Mouse (Mus musculus): ENCODE data around the gene Sprr4.
"Not testable (repeated sequence)": the region's sequence is repeated elsewhere in the genome, so short reads cannot be mapped to it uniquely, and the experiment has no call there.

The Sprr4 gene

GRCm38 (mm10) chr3:92500393-92500792 lies at the start of gene Sprr4:
Gene Sprr4 (minus strand): TSS chr3:92500493.
- no peak for DNase-seq

GRCm38 (mm10) chr3:92534411-92534810 lies 34.1 kb upstream of the Sprr4 start, which contains the start of gene 2310046K23Rik:
Gene 2310046K23Rik (minus strand): TSS chr3:92534511.
- DNase-seq, result no peak

GRCm38 (mm10) chr3:92512325-92512724 lies 12.0 kb upstream of the Sprr4 start:
- no peak for DNase-seq

- DNase-seq, result no peak
These were observed 10.5 kb upstream of the Sprr4 start for GRCm38 (mm10) chr3:92510786-92511185.

- no peak for DNase-seq
These were observed 7.9 kb upstream of the Sprr4 start for GRCm38 (mm10) chr3:92508185-92508584.

GRCm38 (mm10) chr3:92503528-92503927 lies 3.2 kb upstream of the Sprr4 start:
- no peak for DNase-seq

GRCm38 (mm10) chr3:92490262-92490661 lies 10.0 kb downstream of the Sprr4 start:
- DNase-seq, result not testable (repeated sequence)

- DNase-seq, result no peak
These were observed 14.0 kb downstream of the Sprr4 start for GRCm38 (mm10) chr3:92486307-92486706.

GRCm38 (mm10) chr3:92485863-92486262 lies 14.4 kb downstream of the Sprr4 start, which contains the start of gene Sprr1a:
Gene Sprr1a (minus strand): TSS chr3:92485895.
- no peak for DNase-seq

- not testable (repeated sequence) for DNase-seq
These were observed 19.0 kb downstream of the Sprr4 start for GRCm38 (mm10) chr3:92481249-92481648.

GRCm38 (mm10) chr3:92470111-92470510 lies 30.2 kb downstream of the Sprr4 start:
- no peak for DNase-seq

GRCm38 (mm10) chr3:92467424-92467823 lies 32.9 kb downstream of the Sprr4 start:
- no peak for DNase-seq

GRCm38 (mm10) chr3:92466576-92466975 lies 33.7 kb downstream of the Sprr4 start:
- DNase-seq, result no peak

GRCm38 (mm10) chr3:92458620-92459019 lies 41.7 kb downstream of the Sprr4 start, which contains the start of gene Sprr3:
Gene Sprr3 (minus strand): TSS chr3:92458720.
- no peak for DNase-seq

- DNase-seq, result no peak
These were observed 45.1 kb downstream of the Sprr4 start for GRCm38 (mm10) chr3:92455151-92455550.

Measured in lung, postnatal 14 days (tissue).